Mouse (Mus musculus) left cerebral cortex, adult 8-10 months (tissue): ENCODE results near the gene Tmem132c. TPM values are rescaled to one million over a fixed set of nuclear protein-coding genes. Genes with fewer than 3 reads are reported as not detected.

Experiments used
- DNase-seq, 2 experiments: peaks; one replicate each; pipeline ENCODE4 v3.0.0; 2022; ENCODE audit warnings: low spot score in 2 of 2
- total RNA-seq, 4 experiments: library from RNA; stranded (reverse); gene quantifications; 2 replicates each; pipeline ENCODE4 v1.2.4; 2022

The Tmem132c gene
- total RNA-seq, 4 experiments from 2014 or later: 5.6 to 6.3 (median 6.2) TPM

DNA sequence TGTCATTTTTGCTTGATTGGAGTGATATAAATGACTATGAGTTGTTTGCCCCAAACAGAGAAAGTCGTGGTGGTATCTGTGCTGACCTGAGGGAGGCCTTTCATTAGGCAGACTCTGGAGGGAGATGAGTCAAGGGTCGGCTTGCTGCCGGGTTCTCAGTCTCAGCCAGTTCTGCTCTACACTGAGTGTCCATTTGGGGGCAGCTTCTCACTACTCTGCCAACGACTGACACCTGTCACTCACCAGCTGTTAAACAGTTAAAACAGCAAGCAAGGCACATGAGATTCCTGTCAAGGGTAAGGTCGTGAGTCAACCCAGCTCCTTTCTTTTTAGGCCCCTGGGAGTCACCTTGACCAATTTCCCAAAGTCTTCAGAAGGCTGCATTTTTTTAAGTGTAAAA is 350.8 kb downstream of the Tmem132c start:
- no peak for DNase-seq

DNA sequence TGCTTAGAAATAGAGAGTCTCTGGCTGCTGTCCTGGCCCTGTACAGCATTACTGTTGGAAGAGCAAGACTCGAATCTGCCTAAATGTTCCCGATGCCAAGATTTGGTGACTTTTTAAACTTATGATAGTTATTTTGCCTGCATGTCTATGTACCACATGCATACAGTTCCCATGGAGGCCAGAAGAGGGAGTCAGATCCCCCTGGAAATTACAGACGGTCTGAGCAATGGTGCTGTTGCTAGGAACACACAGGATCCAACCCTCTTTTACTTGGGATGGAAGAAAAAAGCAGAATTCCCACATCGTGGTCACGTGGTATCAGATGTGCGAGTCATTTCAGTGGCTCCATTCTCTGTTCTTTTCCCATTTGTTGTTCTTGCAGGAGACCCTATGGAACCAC is 351.2 kb downstream of the Tmem132c start:
- no peak for DNase-seq

DNA sequence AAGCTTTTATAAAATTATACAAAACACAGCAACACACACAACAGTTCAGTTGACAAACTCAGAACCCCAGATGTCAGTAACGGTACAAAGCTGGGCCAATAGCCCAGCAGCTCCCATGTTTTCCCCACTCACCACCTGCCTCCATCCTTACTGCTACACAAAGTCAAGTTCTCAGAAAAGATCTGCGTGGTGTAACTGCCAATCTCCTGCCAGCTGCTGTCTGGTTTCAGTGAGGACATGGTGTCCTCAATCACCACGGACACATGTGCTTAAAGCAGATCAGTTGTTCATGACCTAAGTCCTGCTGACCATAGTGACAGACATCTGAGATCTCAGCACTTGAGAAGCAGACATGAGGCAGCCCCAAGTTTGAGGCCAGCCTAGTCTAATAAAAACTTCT is 354.1 kb downstream of the Tmem132c start:
- no peak for DNase-seq

DNA sequence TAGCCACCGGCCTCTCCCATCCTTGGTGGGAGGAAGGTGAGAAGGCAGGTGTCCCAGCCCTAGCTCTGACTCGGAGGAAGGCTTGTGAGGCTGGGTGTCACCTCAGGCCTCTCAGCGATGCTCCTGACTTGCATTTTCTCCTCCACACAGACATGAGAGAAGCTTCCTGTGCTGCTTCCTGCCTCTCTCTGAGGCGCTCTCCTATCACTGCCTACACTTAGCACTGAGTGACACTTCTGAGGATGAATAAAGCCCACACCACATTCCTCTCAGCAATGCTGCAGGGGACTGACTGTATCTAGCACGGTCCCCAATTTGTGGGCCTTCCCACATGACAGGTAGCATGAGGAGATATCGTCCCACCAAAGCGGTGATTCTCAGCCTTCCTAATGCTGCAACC is 355.3 kb downstream of the Tmem132c start:
- no peak for DNase-seq

DNA sequence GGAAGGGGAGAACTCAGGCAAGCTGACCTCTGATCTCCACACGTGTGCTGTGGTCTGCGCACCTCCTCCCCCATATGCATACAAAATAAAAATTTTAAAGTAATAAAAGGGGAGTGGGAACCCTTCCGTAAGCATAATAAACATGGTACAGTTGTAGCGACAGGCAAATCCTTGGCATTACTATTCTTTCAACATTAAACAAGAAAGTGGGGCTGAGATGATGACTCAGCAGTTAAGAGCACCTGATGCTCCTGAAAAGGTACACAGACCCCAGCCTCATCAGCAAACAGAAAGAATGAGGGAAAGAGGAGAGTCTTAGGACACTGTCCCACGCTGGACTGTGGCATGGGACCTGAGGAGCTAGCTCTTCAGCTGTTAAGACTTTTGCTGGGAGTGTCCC is 361.4 kb downstream of the Tmem132c start:
- no peak for DNase-seq

DNA sequence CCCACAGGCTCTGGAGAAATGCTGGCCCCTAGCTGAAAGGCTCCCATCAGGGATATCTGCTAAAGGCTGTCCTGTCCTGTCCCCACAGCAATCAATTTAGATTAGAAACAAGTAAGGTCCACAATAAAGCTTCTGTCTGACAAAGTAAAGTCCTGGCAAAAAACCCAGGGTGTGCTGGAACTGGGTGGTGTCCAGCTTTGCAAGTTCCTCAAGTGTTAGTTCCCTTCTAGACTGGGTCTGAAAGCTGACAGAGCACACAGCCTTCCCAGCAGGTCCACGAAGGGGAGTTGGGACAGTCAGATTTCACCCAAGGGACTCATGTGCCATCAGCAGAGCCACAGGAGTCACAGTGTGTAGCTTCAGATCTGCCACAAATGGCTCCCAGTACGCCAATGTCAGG is 365.9 kb downstream of the Tmem132c start:
- DNase-seq: no peak

DNA sequence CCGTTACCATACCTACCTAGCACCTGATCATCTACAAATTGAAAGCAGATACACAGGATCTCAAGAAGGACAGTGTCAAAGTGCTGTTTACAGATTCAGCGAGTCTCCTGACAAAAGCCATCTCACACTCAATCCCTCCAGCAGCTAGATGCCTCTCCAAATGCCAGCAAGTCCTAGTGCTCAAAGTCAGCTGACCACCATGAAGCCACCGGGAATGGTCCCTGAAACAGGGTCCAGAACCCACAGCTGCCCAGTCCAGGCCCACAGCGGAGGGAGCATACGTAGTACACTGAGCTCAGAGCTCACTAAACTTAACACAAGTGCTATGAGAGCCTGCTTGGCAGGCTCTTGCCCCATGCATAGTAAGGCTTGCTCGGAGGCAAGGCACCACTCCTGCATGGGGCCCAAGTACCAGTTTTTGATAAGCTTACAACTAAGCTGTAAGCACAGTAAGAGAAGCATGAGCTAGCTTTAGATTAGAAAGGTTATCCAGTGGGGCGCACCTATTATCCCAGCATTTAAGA is 367.6 kb downstream of the Tmem132c start:
- no peak for DNase-seq

DNA sequence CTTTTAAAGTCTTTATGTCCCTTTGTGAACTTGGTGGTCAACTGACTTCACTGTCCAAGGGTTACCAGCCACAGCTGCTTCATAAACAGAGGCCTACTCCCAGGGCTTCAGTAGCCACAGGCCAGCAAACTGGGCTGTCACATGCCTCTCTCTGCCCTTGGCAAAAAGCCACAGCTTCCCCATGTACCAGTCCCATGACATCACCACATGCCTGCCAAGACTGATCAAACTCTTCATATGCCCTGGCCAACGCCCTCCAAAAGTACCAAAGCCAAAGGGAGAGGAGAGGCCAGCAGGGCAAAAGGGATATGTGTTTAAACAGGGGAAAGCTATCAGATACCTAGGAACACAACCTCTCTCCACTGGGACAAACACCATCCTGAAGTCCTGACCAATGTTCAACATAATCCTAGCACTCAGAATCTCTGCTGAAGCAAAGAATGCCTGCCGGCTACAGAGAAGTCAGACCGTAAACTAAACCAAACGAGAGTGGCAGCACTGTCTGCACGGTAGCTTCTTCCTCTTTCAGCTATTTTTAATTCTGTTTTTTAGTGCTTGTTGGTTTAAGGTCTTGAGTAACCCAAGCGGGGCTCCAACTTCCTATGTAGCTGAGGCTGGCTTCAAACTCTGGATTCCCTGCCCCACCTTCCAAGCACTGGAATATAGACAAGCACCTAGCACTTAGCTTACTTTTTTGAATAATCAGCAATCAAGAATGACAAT is 369.3 kb downstream of the Tmem132c start:
- peak in 1 of 2 experiments; percentile 77 for DNase-seq

DNA sequence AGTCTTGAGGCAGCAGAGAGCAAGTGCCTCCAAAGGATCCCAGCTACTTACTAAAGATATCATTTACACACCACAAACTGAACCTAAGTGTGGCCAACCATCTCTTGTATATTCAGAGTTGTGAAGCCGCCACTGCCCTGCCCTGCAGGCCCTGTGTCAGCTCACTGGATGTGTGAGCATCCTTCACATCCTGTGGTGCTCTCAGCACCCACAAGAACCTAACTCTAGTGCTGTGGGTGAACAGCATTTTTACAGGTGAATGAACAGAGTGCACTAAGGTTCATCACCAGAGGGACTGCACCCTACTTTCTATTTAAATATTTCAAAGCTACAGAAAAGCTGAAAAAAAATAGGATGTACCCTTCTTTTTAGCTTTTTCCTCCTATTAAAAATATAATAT is 370.3 kb downstream of the Tmem132c start:
- DNase-seq: no peak

DNA sequence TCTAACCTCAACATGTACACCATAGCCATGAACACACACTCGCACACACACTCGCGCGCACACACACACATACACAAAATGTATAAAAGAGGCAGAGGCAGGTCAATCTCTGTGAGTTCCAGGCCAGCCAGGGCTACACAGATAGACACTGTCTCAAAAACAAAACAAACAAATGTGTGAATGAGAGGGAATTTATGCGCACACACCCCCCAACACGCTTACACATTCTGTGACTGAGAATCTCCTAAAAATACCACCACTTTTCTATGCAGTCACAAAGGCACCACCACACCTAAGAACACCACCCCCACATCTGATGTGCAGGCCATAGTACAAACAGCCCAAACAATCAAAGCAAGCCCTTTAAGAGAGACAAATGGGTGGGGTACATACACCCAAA is 370.8 kb downstream of the Tmem132c start:
- no peak for DNase-seq
